Mouse (Mus musculus) liver, postnatal 0 days (tissue): ENCODE results near the gene Miip.
"Not testable (repeated sequence)": the region's sequence is repeated elsewhere in the genome, so short reads cannot be mapped to it uniquely, and the experiment has no call there.

Experiments
- CTCF ChIP-seq: sonication (generic); IDR thresholded peaks from 2 replicates; pipeline ENCODE4 v1.5.1; 2016; ENCODE audit warnings: antibody characterized with exemption, low read depth
- EP300 ChIP-seq: IDR thresholded peaks from 2 replicates; pipeline ENCODE4 v1.6.1; 2016; ENCODE audit warnings: antibody characterized with exemption, low read depth, mild to moderate bottlenecking

DNA sequence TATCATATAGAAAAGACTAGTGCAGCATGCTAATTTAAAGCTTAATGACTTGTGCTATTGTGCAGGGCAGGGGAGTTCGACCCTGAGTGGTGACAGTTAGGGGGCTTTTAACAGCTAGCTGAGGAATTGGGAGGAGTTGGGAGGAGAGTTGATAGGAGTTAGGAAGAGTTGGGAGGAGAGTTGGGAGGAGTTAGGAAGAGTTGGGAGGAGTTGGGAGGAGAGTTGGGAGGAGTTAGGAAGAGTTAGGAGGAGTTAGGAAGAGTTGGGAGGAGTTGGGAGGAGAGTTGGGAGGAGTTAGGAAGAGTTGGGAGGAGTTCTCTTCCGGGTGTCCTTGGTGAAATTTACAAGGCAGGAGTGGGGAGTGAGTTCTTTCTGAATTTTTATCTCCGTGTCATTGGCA lies 1.8 kb downstream of the Miip start:
- not testable (repeated sequence) for TF ChIP-seq CTCF, EP300
